Mouse (Mus musculus) MEL (cell line): ENCODE results near the gene Fam111a.

Experiments
- CTCF ChIP-seq, 3 experiments: IDR thresholded peaks in 2 of 3; conservative IDR thresholded peaks in 1 of 3; 2 replicates each; pipeline ENCODE4 v1.5.1; 2011 to 2012; ENCODE audit warnings: low read length in 3 of 3, low read depth in 2 of 3, mild to moderate bottlenecking in 2 of 3, improper control_type of control experiment in 1 of 3, inconsistent platforms in 1 of 3, mixed read lengths in 1 of 3, moderate library complexity in 1 of 3; ENCODE audit not compliant: control insufficient read depth in 1 of 3, insufficient read depth in 1 of 3, poor library complexity in 1 of 3, severe bottlenecking in 1 of 3
- GATA1 ChIP-seq: IDR thresholded peaks from 2 replicates; pipeline ENCODE4 v1.6.1; 2011; ENCODE audit warnings: low read depth, low read length, improper control_type of control experiment
- HCFC1 ChIP-seq: IDR thresholded peaks from 2 replicates; pipeline ENCODE4 v1.6.1; 2012; ENCODE audit warnings: low read depth, mild to moderate bottlenecking, inconsistent platforms, low read length, improper control_type of control experiment, moderate library complexity
- KAT2A ChIP-seq: conservative IDR thresholded peaks from 2 replicates; pipeline ENCODE4 v1.6.1; 2012; ENCODE audit warnings: low read depth, low read length, improper control_type of control experiment, inconsistent platforms
- POLR2A ChIP-seq, 2 experiments: IDR thresholded peaks; 2 replicates each; pipeline ENCODE4 v1.6.1; 2011 to 2012; ENCODE audit warnings: low read length in 2 of 2, mild to moderate bottlenecking in 2 of 2, control low read depth in 1 of 2, improper control_type of control experiment in 1 of 2, low read depth in 1 of 2, moderate library complexity in 1 of 2; ENCODE audit not compliant: control insufficient read depth in 1 of 2, insufficient read depth in 1 of 2, poor library complexity in 1 of 2

GRCm38 (mm10) chr19:12523377-12523776, 22.2 kb upstream of the Fam111a start:
- TF ChIP-seq KAT2A (no peak), HCFC1 (no peak), GATA1 (no peak), CTCF (IDR thresholded peaks at IDR 0.05 in 2 of 3, conservative IDR thresholded peaks at IDR 0.05 in 1 of 3; ENCODE audit: control insufficient read depth in 1 of 3, insufficient read depth in 1 of 3, low read depth in 2 of 3, low read length in 3 of 3, poor library complexity in 1 of 3, severe bottlenecking in 1 of 3) (no peak), POLR2A (IDR thresholded peaks at IDR 0.05; ENCODE audit: control insufficient read depth in 1 of 2, insufficient read depth in 1 of 2, low read depth in 1 of 2, low read length in 2 of 2, poor library complexity in 1 of 2) (no peak)
